Mouse (Mus musculus) testis, adult 2 months (tissue): Measurements from ENCODE around the gene Cpne2.

Experiments
- CTCF ChIP-seq: fragments of 200-500 bp; IDR thresholded peaks from 2 replicates; pipeline ENCODE4 v1.5.1; 2012; ENCODE audit warnings: low read depth, mild to moderate bottlenecking, inconsistent platforms, low read length, moderate library complexity; ENCODE audit not compliant: control insufficient read depth, insufficient read depth, insufficient replicate concordance
- POLR2A ChIP-seq: fragments of 200-500 bp; IDR thresholded peaks from 2 replicates; pipeline ENCODE4 v1.6.1; 2012; ENCODE audit warnings: low read depth, mild to moderate bottlenecking, inconsistent platforms, low read length, moderate library complexity; ENCODE audit not compliant: control insufficient read depth

GRCm38 (mm10) chr8:94607064-94607463 is 74.3 kb downstream of the Cpne2 start:
- TF ChIP-seq CTCF (no peak), POLR2A (no peak)
